Mouse (Mus musculus): ENCODE results near the gene Tulp4. TPM values are rescaled to one million over a fixed set of nuclear protein-coding genes. Genes with fewer than 3 reads are reported as not detected.
A peak's percentile ranks its signal among the peaks of the same experiment; 100 is the strongest.
"Not testable (repeated sequence)": the region's sequence is repeated elsewhere in the genome, so short reads cannot be mapped to it uniquely, and the experiment has no call there.

The Tulp4 gene
- total RNA-seq, 2 experiments from 2014 or later: 84.4 to 86.5 TPM

- DNase-seq: no peak
Observed at GRCm38 (mm10) chr17:6189207-6189606, 83.0 kb downstream of the Tulp4 start.

DNA sequence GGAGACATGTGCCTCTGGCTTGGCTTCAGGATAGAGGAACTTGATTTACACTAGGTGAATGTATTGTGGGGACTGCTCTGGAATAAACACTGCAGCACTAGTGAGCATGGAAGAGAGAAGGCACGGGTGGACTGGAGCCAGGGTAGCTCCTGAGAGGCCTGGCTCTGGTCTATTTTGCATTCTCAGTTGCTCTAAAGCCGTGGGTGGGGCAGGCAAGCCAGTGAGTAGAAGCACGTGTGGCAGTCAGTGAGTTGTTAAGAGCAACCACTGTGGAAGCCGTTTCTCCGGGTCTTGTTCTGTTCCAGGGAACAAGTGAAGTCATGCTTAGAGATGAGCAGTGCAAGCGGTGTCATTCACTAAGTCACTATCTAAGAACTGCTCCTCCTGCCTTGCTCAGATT, 86.0 kb downstream of the Tulp4 start:
- no peak for DNase-seq

- DNase-seq: no peak
Observed at GRCm38 (mm10) chr17:6195390-6195789, 89.2 kb downstream of the Tulp4 start.

DNA sequence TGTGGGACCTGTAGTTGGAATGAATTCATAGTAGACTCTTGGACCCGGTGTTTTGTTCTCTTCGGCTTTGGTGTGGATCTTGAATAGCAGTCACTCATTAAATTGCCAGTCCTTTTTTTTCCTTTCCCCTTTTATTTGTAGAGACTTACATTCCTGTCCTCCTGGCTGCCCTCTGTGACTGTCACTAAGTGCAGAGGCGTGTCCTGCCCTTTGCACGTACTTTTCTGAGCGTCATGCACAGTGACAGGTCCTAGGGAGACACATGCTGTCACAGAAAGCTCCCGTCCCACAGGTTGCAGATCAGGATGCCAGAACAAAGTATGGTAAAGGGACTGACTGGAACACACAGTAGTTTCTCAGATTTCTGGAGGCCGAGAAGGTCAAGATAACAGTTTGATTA, 91.3 kb downstream of the Tulp4 start:
- no peak for DNase-seq

DNA sequence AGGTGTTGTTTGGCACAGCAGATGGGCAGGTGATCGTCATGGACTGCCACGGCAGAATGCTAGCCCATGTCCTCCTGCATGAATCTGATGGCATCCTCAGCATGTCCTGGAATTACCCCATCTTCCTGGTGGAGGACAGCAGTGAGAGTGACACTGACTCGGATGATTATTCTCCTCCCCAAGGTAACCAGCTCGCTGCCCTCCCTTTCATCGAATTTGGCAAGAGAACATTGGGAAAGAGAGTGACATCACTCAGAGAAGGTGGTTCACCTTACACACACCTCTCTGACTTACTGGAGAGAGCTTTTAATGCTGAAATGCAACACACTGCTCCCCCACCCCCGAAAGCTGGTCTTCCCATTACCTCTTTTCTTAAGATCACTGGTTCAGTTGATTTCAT, 92.4 kb downstream of the Tulp4 start:
- no peak for DNase-seq

- DNase-seq: no peak
Observed at GRCm38 (mm10) chr17:6199166-6199565, 92.9 kb downstream of the Tulp4 start.

DNA sequence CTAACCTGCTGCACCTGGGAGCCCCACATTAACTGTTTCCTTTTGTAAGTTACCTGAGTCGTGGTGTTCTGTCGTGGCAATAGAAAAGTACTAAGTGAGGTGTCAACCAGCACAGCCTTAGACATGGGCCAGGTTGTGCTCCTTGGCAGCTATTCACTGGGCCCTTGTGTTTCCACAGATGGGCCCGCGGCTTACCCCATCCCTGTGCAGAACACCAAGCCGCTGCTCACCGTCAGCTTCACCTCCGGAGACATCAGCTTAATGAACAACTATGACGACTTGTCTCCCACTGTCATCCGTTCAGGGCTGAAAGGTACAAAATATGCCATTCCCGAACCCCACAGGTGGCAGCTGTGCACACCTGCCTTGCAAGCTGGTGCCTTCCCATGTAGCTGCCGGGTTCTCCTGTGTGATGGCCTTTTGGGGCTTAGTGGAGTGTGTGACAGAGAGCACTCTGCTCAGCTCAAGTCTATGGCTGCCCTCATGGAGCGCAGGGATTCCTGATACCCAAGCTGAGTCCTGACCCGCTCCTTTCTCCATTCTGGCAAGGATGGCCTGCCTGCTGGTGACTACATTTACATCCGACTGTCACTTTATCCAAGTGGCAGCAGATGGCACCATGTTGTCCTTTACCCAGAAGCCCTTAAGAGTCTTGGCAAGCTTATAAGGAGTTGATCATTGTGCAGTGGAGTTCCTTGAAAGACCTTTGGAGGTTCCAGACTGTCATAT, 95.4 kb downstream of the Tulp4 start:
- no peak for DNase-seq

- DNase-seq: peak in 1 of 2 experiments; percentile 12
Observed at GRCm38 (mm10) chr17:6202389-6203110, 96.3 kb downstream of the Tulp4 start.

GRCm38 (mm10) chr17:6203126-6203525, 96.9 kb downstream of the Tulp4 start:
- no peak for DNase-seq

GRCm38 (mm10) chr17:6203795-6204194, 97.6 kb downstream of the Tulp4 start:
- DNase-seq: no peak

- DNase-seq: no peak
Observed at GRCm38 (mm10) chr17:6211721-6212120, 105.5 kb downstream of the Tulp4 start.

- DNase-seq: no peak
Observed at GRCm38 (mm10) chr17:6215640-6216039, 109.4 kb downstream of the Tulp4 start.

DNA sequence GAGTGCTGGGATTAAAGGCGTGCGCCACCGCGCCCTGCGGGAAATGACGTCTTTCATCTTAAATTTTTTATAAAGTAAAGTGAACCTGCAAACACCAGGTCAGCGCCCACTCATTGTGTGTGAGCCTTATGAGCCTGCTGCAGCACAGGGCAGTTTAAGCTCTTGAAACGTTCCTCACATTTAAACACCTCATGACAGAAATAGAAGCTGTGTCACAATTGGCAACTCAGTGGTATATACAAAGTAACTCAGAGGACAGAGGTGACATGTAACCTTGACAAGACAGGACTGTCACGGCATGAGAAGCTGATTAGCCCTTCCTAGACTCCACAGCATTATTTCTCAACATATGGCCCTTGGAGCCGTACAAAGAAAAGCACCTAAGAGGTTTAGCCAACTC, 110.3 kb downstream of the Tulp4 start:
- DNase-seq: no peak

GRCm38 (mm10) chr17:6232633-6233032, 126.4 kb downstream of the Tulp4 start:
- DNase-seq: not testable (repeated sequence)

- DNase-seq: not testable (repeated sequence)
Observed at GRCm38 (mm10) chr17:6251298-6251697, 145.1 kb downstream of the Tulp4 start.

DNA sequence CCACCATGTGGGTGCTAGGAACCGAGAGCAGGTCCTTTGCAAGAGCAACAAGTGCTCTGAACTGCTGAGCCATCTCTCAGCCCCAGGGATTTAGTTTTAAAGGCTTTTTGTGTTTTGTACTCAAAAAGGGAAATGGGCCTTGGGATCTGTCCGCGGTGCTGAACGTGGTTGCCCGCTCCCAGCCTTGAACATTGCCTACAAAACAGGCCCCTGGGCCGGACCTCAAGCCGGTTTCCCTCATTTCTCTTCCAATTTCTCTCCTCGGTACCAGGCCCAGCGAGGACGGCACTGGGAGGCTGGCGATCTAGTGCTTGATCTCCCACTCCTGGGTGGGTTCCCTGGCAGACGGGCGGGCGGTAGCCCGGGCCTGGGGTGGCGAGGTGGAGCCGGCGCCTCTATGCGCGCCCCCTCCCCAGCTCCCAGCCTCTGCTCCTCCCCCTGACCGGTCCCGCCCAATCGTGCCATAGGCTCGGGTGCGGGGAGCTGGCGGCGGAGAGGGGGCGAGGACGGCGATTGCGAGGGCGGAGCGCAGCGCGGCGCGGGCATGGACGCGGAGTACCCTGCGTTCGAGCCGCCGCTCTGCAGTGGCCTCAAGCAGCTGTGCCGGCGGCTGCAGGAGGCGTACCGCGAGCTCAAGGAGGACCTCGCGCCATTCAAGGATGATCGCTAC, 150.3 kb downstream of the Tulp4 start, which contains the start of gene Tmem181a:
Gene Tmem181a, plus strand, starts transcription at position 461 of the 670 bp plus-strand sequence.
- not testable (repeated sequence) for DNase-seq

DNA sequence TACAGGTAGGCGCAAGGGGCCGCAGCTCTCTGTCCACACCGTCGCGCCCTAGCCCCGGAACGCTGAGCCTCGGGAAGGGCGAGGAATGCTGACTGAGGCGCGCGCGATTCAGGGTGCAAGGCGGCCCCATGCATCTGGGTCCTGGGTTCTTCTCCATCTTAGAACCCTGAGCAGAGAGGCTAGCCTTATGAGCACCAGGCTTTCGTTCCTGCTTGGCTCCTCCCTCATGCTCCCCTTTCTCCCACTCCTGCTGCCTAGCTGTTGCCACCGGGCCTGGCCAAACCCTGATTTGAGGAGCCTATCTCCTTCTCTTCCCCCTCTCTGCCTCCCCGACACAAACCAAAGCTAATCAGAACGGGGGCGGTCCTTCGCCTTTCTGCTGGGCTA, 150.8 kb downstream of the Tulp4 start:
- DNase-seq: not testable (repeated sequence)

DNA sequence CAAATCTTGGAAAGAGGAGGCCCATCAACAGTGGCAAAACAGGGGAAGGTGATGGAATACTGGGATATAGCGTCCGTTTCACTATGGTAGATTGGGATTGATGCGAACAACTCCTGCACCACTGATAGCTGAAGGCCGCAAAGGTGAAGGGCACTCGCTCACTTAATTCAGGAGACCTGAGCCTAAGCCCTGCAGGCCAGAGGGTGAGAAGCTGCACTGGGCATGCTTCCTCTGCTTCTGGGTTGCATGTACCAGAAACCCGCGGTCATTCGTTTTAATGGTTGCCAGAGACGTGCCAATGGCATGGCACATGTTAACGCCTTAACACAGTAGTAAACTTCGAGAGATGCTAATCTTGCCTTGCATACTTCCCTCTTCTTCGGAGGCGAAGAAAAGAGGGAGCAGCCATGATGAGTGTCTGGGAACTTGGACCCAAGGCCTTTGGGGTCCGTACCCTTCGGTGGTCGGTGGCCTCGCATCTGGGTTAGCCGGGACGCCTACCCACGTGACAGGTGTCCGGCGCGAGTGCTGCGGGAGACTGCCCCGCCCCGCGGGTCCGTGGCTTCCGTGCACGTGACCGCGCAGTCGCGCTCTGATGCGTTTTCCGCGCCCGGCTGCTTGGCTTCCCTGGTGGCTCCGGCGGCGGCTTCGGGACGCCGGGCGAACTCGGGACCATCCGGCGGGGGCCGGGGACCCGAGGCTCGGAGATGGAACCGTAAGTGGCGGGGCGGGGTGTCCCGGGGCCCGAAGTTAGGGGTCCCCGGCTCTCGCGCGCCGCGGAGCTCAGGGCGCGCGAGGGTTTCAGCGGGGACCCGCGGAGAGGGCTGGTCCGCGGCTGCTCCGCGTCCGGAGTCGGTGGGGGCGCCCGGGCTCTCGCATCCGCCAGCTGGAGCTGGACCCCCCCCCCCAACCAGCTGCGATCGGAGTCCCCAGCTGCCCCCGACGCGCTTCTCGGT, 163.9 kb downstream of the Tulp4 start:
- peak; percentile 15 to 25 for DNase-seq

- peak; percentile 9 to 21 for DNase-seq
Observed at GRCm38 (mm10) chr17:6270840-6271239, 164.6 kb downstream of the Tulp4 start.

GRCm38 (mm10) chr17:6271970-6272369, 165.7 kb downstream of the Tulp4 start:
- not testable (repeated sequence) for DNase-seq

GRCm38 (mm10) chr17:6274693-6275092, 168.5 kb downstream of the Tulp4 start:
- DNase-seq: not testable (repeated sequence)

DNA sequence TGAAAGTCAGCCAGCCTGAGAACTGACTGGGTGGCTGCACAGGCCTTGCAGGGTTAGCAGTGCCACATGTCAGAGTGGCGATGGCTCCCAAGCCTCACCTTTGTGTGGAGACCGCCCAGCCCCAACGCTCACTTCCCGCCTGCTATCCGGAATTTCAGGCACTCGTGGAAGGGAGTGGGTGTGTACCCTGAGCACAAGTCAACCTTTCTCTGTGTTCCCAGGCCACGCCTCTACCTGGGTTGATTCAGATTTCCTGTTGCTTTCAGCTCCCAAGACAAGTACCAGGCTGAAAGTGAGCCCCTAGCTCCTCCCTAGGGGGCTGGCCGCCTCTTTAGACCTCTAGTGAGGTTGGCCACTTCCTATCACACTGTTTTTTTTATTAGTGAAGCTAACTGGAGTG, 173.0 kb downstream of the Tulp4 start:
- DNase-seq: not testable (repeated sequence)
